Mouse (Mus musculus): Measurements from ENCODE around the gene Frmd4a.
"Not testable (repeated sequence)": the region's sequence is repeated elsewhere in the genome, so short reads cannot be mapped to it uniquely, and the experiment has no call there.

Frmd4a gene

GRCm38 (mm10) chr2:4293726-4294125 lies 276.2 kb downstream of the Frmd4a start:
- DNase-seq, result no peak

- DNase-seq, result no peak
These were observed 278.1 kb downstream of the Frmd4a start for GRCm38 (mm10) chr2:4295641-4296040.

- DNase-seq, result no peak
These were observed 279.4 kb downstream of the Frmd4a start for GRCm38 (mm10) chr2:4296881-4297280.

GRCm38 (mm10) chr2:4298325-4299215 lies 281.1 kb downstream of the Frmd4a start:
- peak; percentile 43 for DNase-seq

- DNase-seq, result no peak
These were observed 282.1 kb downstream of the Frmd4a start for GRCm38 (mm10) chr2:4299593-4299992.

GRCm38 (mm10) chr2:4300383-4300811 lies 282.9 kb downstream of the Frmd4a start:
- no peak for DNase-seq

GRCm38 (mm10) chr2:4300816-4301215 lies 283.3 kb downstream of the Frmd4a start:
- DNase-seq, result no peak

GRCm38 (mm10) chr2:4301256-4301655 lies 283.7 kb downstream of the Frmd4a start:
- no peak for DNase-seq

- no peak for DNase-seq
These were observed 284.2 kb downstream of the Frmd4a start for GRCm38 (mm10) chr2:4301692-4302091.

GRCm38 (mm10) chr2:4302119-4302518 lies 284.6 kb downstream of the Frmd4a start:
- DNase-seq, result no peak

GRCm38 (mm10) chr2:4307076-4307475 lies 289.6 kb downstream of the Frmd4a start:
- no peak for DNase-seq

GRCm38 (mm10) chr2:4314545-4314944 lies 297.0 kb downstream of the Frmd4a start:
- DNase-seq, result no peak

GRCm38 (mm10) chr2:4316589-4316988 lies 299.1 kb downstream of the Frmd4a start:
- no peak for DNase-seq

- no peak for DNase-seq
These were observed 300.6 kb downstream of the Frmd4a start for GRCm38 (mm10) chr2:4318134-4318533.

- DNase-seq, result no peak
These were observed 308.9 kb downstream of the Frmd4a start for GRCm38 (mm10) chr2:4326241-4327010.

GRCm38 (mm10) chr2:4327011-4327340 lies 309.5 kb downstream of the Frmd4a start:
- peak; percentile 63 for DNase-seq

- no peak for DNase-seq
These were observed 314.9 kb downstream of the Frmd4a start for GRCm38 (mm10) chr2:4332441-4332840.

GRCm38 (mm10) chr2:4334201-4334600 lies 316.7 kb downstream of the Frmd4a start:
- no peak for DNase-seq

GRCm38 (mm10) chr2:4334936-4335335 lies 317.4 kb downstream of the Frmd4a start:
- DNase-seq, result no peak

- no peak for DNase-seq
These were observed 318.4 kb downstream of the Frmd4a start for GRCm38 (mm10) chr2:4335881-4336280.

GRCm38 (mm10) chr2:4338290-4338689 lies 320.8 kb downstream of the Frmd4a start:
- DNase-seq, result not testable (repeated sequence)

GRCm38 (mm10) chr2:4339128-4339527 lies 321.6 kb downstream of the Frmd4a start:
- no peak for DNase-seq

- no peak for DNase-seq
These were observed 322.2 kb downstream of the Frmd4a start for GRCm38 (mm10) chr2:4339530-4340218.

Measured in right cerebral cortex, adult 18-20 months (tissue).